Mouse (Mus musculus) stomach, postnatal 0 days (tissue): ENCODE data around the gene Vps13d. TPM values are rescaled to one million over a fixed set of nuclear protein-coding genes. Genes with fewer than 3 reads are reported as not detected.

Experiments
- ATAC-seq: fragments of 200-750 bp; cut with Nextera tagmentation; 2 replicates; pipeline ENCODE4 v1.8.0; 2017; ENCODE audit not compliant: low FRiP score, low TSS enrichment
- DNase-seq: peaks from one replicate; pipeline ENCODE4 v3.0.0-alpha.2; 2016; ENCODE audit warnings: low spot score
- H3K27ac ChIP-seq: fragments of 300-500 bp; sonication (generic); replicated peaks from 2 replicates; pipeline ENCODE4 v1.5.1; 2014; ENCODE audit warnings: mild to moderate bottlenecking, control low read depth
- H3K27me3 ChIP-seq: fragments of 300-500 bp; sonication (generic); 2 replicates; pipeline ENCODE4 v1.6.1; 2014; ENCODE audit warnings: low read length; ENCODE audit not compliant: control insufficient read depth, insufficient read depth
- H3K36me3 ChIP-seq: fragments of 300-500 bp; sonication (generic); 2 replicates; pipeline ENCODE4 v1.6.1; 2014; ENCODE audit warnings: low read length, mixed read lengths; ENCODE audit not compliant: control insufficient read depth, insufficient read depth
- H3K4me1 ChIP-seq: fragments of 300-500 bp; sonication (generic); replicated peaks from 2 replicates; pipeline ENCODE4 v1.6.1; 2014; ENCODE audit warnings: antibody characterized with exemption; ENCODE audit not compliant: control insufficient read depth, insufficient read depth
- H3K4me2 ChIP-seq: fragments of 300-500 bp; sonication (generic); replicated peaks from 2 replicates; pipeline ENCODE4 v1.6.1; 2014; ENCODE audit warnings: low read depth, mild to moderate bottlenecking, control low read depth, moderate library complexity
- H3K4me3 ChIP-seq: fragments of 300-500 bp; sonication (generic); 2 replicates; pipeline ENCODE4 v1.5.1; 2014; ENCODE audit warnings: low read depth, low read length, control low read depth
- H3K9ac ChIP-seq: fragments of 300-500 bp; sonication (generic); 2 replicates; pipeline ENCODE4 v1.6.1; 2014; ENCODE audit warnings: mild to moderate bottlenecking, low read length, control low read depth, mixed read lengths
- H3K9me3 ChIP-seq: fragments of 300-500 bp; sonication (generic); 2 replicates; pipeline ENCODE4 v1.6.1; 2016; ENCODE audit warnings: low read length; ENCODE audit not compliant: control insufficient read depth
- CTCF ChIP-seq: IDR thresholded peaks from 2 replicates; pipeline ENCODE4 v1.5.1; 2016; ENCODE audit warnings: antibody characterized with exemption, low read depth, mild to moderate bottlenecking, moderate library complexity
- EP300 ChIP-seq: optimal IDR thresholded peaks from 2 replicates; pipeline ENCODE3; 2016; ENCODE audit warnings: antibody characterized with exemption
- WGBS: fragments of 180-500 bp; shearing (Covaris S2); extraction: QIAGEN DNeasy Blood & Tissue Kit; methylation state at CpG from one replicate; pipeline ENCODE4 v1.1.7; 2014; 5-methylcytosine and 5-hydroxymethylcytosine counted together
- polyA plus RNA-seq: library from polyadenylated mRNA; unstranded; fragments of >200 nt; fragmentation: Nextera tagmentation; extraction: Ambion mirVana; gene quantifications from 2 replicates; pipeline ENCODE4 v1.2.1, GENCODE M21; 2015

The Vps13d gene
- polyA plus RNA-seq, 1 experiment from 2014 or later: 7.2 TPM

- ATAC-seq: no peak
- Histone ChIP-seq H3K27ac (no peak overlapping the region), H3K9ac (no peak overlapping the region), H3K4me2 (no peak overlapping the region), H3K4me3 (no peak overlapping the region), H3K4me1 (peaks cover 4% of the 10 kb centered on the region), H3K9me3 (no peaks in the 10 kb centered on the region), H3K36me3 (no peaks in the 10 kb centered on the region), H3K27me3 (no peaks in the 10 kb centered on the region)
- 97% methylated on average over 4 of the region's 4 CpGs for WGBS
- no peak for TF ChIP-seq EP300
- TF ChIP-seq CTCF: no peak
- DNase-seq: no peak
These were observed 188.8 kb downstream of the Vps13d start for GRCm38 (mm10) chr4:145005943-145006545.

- no peak for TF ChIP-seq EP300
- no peak for TF ChIP-seq CTCF
- Histone ChIP-seq H3K27me3 (no peaks in the 10 kb centered on the region), H3K36me3 (no peaks in the 10 kb centered on the region), H3K4me2 (no peak overlapping the region), H3K4me3 (no peak overlapping the region), H3K4me1 (peaks cover 12% of the 10 kb centered on the region), H3K9me3 (no peaks in the 10 kb centered on the region), H3K27ac (no peak overlapping the region), H3K9ac (no peak overlapping the region)
- WGBS: 51% methylated on average over 6 of the region's 6 CpGs
- DNase-seq (no peak), ATAC-seq (no peak)
These were observed 190.6 kb downstream of the Vps13d start for GRCm38 (mm10) chr4:145004176-145004575.

DNA sequence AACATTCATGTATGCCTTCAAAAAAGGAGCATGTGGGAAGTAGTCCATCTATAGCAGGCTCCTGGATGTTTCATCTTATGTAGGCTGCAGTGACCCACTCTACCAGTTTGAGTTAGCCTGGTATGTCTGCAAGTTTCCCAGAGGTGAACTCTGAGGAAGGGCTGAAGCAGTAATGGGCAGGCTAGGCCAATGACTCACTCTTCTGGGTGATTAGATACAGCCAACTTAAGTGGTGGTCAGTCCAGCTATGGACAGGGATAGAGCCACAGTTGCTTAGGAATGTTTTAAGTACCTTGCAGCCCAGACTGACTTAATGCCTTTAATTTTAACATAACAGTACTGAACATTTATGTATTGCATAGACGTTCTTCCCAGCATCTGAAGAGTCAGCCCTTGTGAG lies 192.1 kb downstream of the Vps13d start:
- no peak for ATAC-seq
- WGBS: 71% methylated on average over 1 of the region's 1 CpGs

GRCm38 (mm10) chr4:144999903-145000382 lies 194.9 kb downstream of the Vps13d start:
- Histone ChIP-seq H3K36me3 (no peaks in the 10 kb centered on the region), H3K4me2 (no peak overlapping the region), H3K27ac (peak overlapping the region; percentile 89), H3K9me3 (no peaks in the 10 kb centered on the region), H3K4me3 (no peak overlapping the region), H3K4me1 (peaks cover 21% of the 10 kb centered on the region), H3K9ac (no peak overlapping the region), H3K27me3 (no peaks in the 10 kb centered on the region)
- peak; percentile 88 for DNase-seq
- TF ChIP-seq CTCF (no peak), EP300 (peak; percentile 60)
- ATAC-seq: peak; percentile 90
- WGBS: 5% methylated on average over 20 of the region's 20 CpGs

More for the DNA sequence above, 192.1 kb downstream of the Vps13d start:
- TF ChIP-seq CTCF (no peak), EP300 (no peak)
- no peak overlapping the region for H3K4me3 ChIP-seq
- H3K36me3 ChIP-seq: no peaks in the 10 kb centered on the region
- no peaks in the 10 kb centered on the region for H3K9me3 ChIP-seq
- H3K9ac ChIP-seq: no peak overlapping the region
- H3K4me1 ChIP-seq: peaks cover 21% of the 10 kb centered on the region
- no peaks in the 10 kb centered on the region for H3K27me3 ChIP-seq
- H3K27ac ChIP-seq: no peak overlapping the region
- no peak for DNase-seq
- H3K4me2 ChIP-seq: no peak overlapping the region

DNA sequence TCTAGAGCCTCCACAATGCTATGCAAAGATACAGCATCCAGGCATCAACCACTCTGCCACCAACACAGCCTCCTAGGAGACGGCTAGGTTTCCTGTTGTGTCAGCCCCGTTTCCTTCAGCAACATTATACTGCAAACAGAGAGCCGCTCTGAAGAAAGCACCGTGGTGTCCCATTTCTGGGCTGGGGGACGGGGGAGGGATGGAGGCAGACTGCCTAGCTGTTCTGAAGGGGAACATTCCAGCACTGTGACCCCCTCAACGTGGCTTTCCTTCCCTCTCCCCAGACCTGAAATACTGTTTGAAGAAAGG lies 195.3 kb downstream of the Vps13d start:
- Histone ChIP-seq H3K4me1 (peaks cover 21% of the 10 kb centered on the region), H3K27me3 (no peaks in the 10 kb centered on the region), H3K9me3 (no peaks in the 10 kb centered on the region), H3K36me3 (no peaks in the 10 kb centered on the region), H3K9ac (no peak overlapping the region), H3K4me3 (no peak overlapping the region), H3K4me2 (no peak overlapping the region), H3K27ac (peak overlapping the region; percentile 89)
- DNase-seq (no peak), ATAC-seq (peak; percentile 11)
- WGBS: 4% methylated on average over 6 of the region's 6 CpGs
- TF ChIP-seq CTCF: no peak

GRCm38 (mm10) chr4:144998808-144999571 lies 195.8 kb downstream of the Vps13d start:
- no peak for DNase-seq
- no peak overlapping the region for H3K4me2 ChIP-seq
- no peak for TF ChIP-seq EP300
- no peak for TF ChIP-seq CTCF
- H3K36me3 ChIP-seq: no peaks in the 10 kb centered on the region
- no peak for ATAC-seq
- H3K4me1 ChIP-seq: peaks cover 21% of the 10 kb centered on the region
- H3K27ac ChIP-seq: peak overlapping the region; percentile 89
- H3K9me3 ChIP-seq: no peaks in the 10 kb centered on the region
- no peak overlapping the region for H3K4me3 ChIP-seq
- H3K27me3 ChIP-seq: no peaks in the 10 kb centered on the region
- 42% methylated on average over 2 of the region's 2 CpGs for WGBS
- H3K9ac ChIP-seq: no peak overlapping the region
